In genomic region chr7:92666274-92666820, GRCm38 (mm10) we compare ENCODE assay signal across 8 mouse cellular contexts. TPM values are rescaled to one million over a fixed set of nuclear protein-coding genes. Genes with fewer than 3 reads are reported as not detected.
DNase-seq lines count a peak whose midpoint lies in the region; ATAC-seq and TF ChIP-seq lines count a peak whose summit lies in the region.

No protein-coding gene starts in this region.

- peaks cover 22% of the 10 kb centered on the region for H3K4me1 ChIP-seq in hindbrain, embryonic 10.5 days (replicated peaks)
- H3K4me1 ChIP-seq in hindbrain, embryonic 11.5 days (replicated peaks; ENCODE audit: control insufficient read depth, insufficient read depth, low read length), result peaks cover 2% of the 10 kb centered on the region; the same call in 1 of the 2 replicates
- peaks cover 13% of the 10 kb centered on the region for H3K4me1 ChIP-seq in heart, postnatal 0 days (ENCODE audit: control insufficient read depth, insufficient read depth)
- peaks cover 20% of the 10 kb centered on the region for H3K4me1 ChIP-seq in midbrain, embryonic 12.5 days

- no peak overlapping the region for H3K9ac ChIP-seq in hindbrain, embryonic 11.5 days (ENCODE audit: low read depth, low read length)
- no peak overlapping the region for H3K9ac ChIP-seq in heart, postnatal 0 days (replicated peaks; ENCODE audit: low read depth, low read length)
- H3K9ac ChIP-seq in midbrain, embryonic 12.5 days (replicated peaks), result no peak overlapping the region

- DNase-seq in hindbrain, embryonic 10.5 days (ENCODE audit: low spot score), result no peak
- no peak for DNase-seq in hindbrain, embryonic 11.5 days (ENCODE audit: low spot score)
- DNase-seq in MN1 (ENCODE audit: low spot score), result peak; percentile 19
- no peak for DNase-seq in heart, postnatal 0 days (ENCODE audit: low spot score)
- DNase-seq in left cerebral cortex, postnatal 36 days (ENCODE audit: low spot score in 2 of 2), result no peak
- no peak for DNase-seq in adrenal gland, adult 18-20 months (ENCODE audit: low spot score in 2 of 2)
- no peak for DNase-seq in right cerebral cortex, postnatal 36 days (ENCODE audit: low spot score in 2 of 2)

- H3K4me2 ChIP-seq in hindbrain, embryonic 11.5 days (replicated peaks; ENCODE audit: low read depth, low read length), result no peak overlapping the region
- H3K4me2 ChIP-seq in heart, postnatal 0 days (ENCODE audit: low read depth, low read length), result peak overlapping the region; percentile 90
- H3K4me2 ChIP-seq in midbrain, embryonic 12.5 days (replicated peaks), result peak overlapping the region; percentile 78

- 91% methylated on average over 7 of the region's 7 CpGs for WGBS in hindbrain, embryonic 10.5 days
- 87% methylated on average over 7 of the region's 7 CpGs for WGBS in hindbrain, embryonic 11.5 days
- 61% methylated on average over 7 of the region's 7 CpGs for WGBS in heart, postnatal 0 days
- 88% methylated on average over 7 of the region's 7 CpGs for WGBS in midbrain, embryonic 12.5 days

- no peak overlapping the region for H3K27ac ChIP-seq in hindbrain, embryonic 10.5 days
- H3K27ac ChIP-seq in hindbrain, embryonic 11.5 days (ENCODE audit: low read depth, low read length), result no peak overlapping the region
- no peak overlapping the region for H3K27ac ChIP-seq in heart, postnatal 0 days (ENCODE audit: low read depth)
- H3K27ac ChIP-seq in midbrain, embryonic 12.5 days (replicated peaks), result no peak overlapping the region

- intact Hi-C loops in left cerebral cortex, postnatal 36 days (cut with DNase I), result loop anchor here (5.0 kb wide), 1 partner anchor 206 kb away; the partner anchor contains the start of genes Ddias and Prcp

- peaks cover 31% of the 10 kb centered on the region for H3K36me3 ChIP-seq in hindbrain, embryonic 10.5 days
- 0 out of 2 replicates have a peak, but pooled peaks cover 2% of the 10 kb centered on the region for H3K36me3 ChIP-seq in hindbrain, embryonic 11.5 days (ENCODE audit: control insufficient read depth, insufficient read depth, low read length)
- H3K36me3 ChIP-seq in heart, postnatal 0 days (replicated peaks; ENCODE audit: control insufficient read depth, insufficient read depth, low read length), result peaks cover 9% of the 10 kb centered on the region
- peaks cover 11% of the 10 kb centered on the region for H3K36me3 ChIP-seq in midbrain, embryonic 12.5 days

- ATAC-seq in hindbrain, embryonic 11.5 days (ENCODE audit: low FRiP score), result no peak
- no peak for ATAC-seq in heart, postnatal 0 days (ENCODE audit: insufficient read depth, low read depth)
- no peak for ATAC-seq in midbrain, embryonic 12.5 days (ENCODE audit: low FRiP score, low read depth)

- peak overlapping the region; percentile 86; the same call in 1 of the 2 replicates for H3K4me3 ChIP-seq in hindbrain, embryonic 10.5 days
- H3K4me3 ChIP-seq in hindbrain, embryonic 11.5 days (ENCODE audit: low read depth, low read length), result no peak overlapping the region
- H3K4me3 ChIP-seq in heart, postnatal 0 days (ENCODE audit: low read depth, low read length), result peak overlapping the region; percentile 2; the same call in 1 of the 2 replicates
- no peak overlapping the region for H3K4me3 ChIP-seq in midbrain, embryonic 12.5 days

- H3K27me3 ChIP-seq in hindbrain, embryonic 10.5 days (ENCODE audit: insufficient read depth, poor library complexity, severe bottlenecking), result no peaks in the 10 kb centered on the region
- no peaks in the 10 kb centered on the region for H3K27me3 ChIP-seq in hindbrain, embryonic 11.5 days (ENCODE audit: control insufficient read depth, insufficient read depth, low read length)
- no peaks in the 10 kb centered on the region for H3K27me3 ChIP-seq in heart, postnatal 0 days (ENCODE audit: control insufficient read depth, insufficient read depth, low read length)
- no peaks in the 10 kb centered on the region for H3K27me3 ChIP-seq in midbrain, embryonic 12.5 days

- H3K9me3 ChIP-seq in hindbrain, embryonic 10.5 days, result no peaks in the 10 kb centered on the region
- no peaks in the 10 kb centered on the region for H3K9me3 ChIP-seq in hindbrain, embryonic 11.5 days (ENCODE audit: control insufficient read depth, low read length)
- no peaks in the 10 kb centered on the region for H3K9me3 ChIP-seq in heart, postnatal 0 days (replicated peaks; ENCODE audit: control insufficient read depth, low read length)
- H3K9me3 ChIP-seq in midbrain, embryonic 12.5 days, result no peaks in the 10 kb centered on the region

- no peak for TF ChIP-seq EP300 in heart, postnatal 0 days (IDR thresholded peaks at IDR 0.05; ENCODE audit: low read depth)

- TF ChIP-seq CTCF in heart, postnatal 0 days (IDR thresholded peaks at IDR 0.05; ENCODE audit: low read depth), result no peak

RNA-seq across cellular contexts. Expression of gene Pcf11, which starts 3.4 kb away (rescaled TPM):
- 13.9 and 16.5 TPM in 2 replicates for polyA plus RNA-seq in hindbrain, embryonic 10.5 days (2016; fragmentation: Nextera tagmentation; extraction: Ambion mirVana)
- 18.4 and 23.6 TPM in 2 replicates for polyA plus RNA-seq in hindbrain, embryonic 11.5 days (2014; fragmentation: Nextera tagmentation; extraction: Ambion mirVana)
- total RNA-seq in heart, postnatal 0 days (2014; rRNA removed; ENCODE audit: low replicate concordance), result 10.6 and 26.2 TPM in 2 replicates
- 9.6 and 10.5 TPM in 2 replicates for polyA plus RNA-seq in heart, postnatal 0 days (2015; fragmentation: Nextera tagmentation; extraction: Ambion mirVana)
- polyA plus RNA-seq in midbrain, embryonic 12.5 days (2016; fragmentation: Nextera tagmentation; extraction: Ambion mirVana), result 31.2 and 33.1 TPM in 2 replicates
- total RNA-seq in left cerebral cortex, postnatal 36 days (2021), result 10 to 100 TPM; 50.9 to 62.2 TPM
- 10 to 100 TPM; 46.2 to 60.4 TPM for total RNA-seq in adrenal gland, adult 18-20 months (2021)

RNA-seq across cellular contexts. Expression of gene Ankrd42, which starts 29.4 kb away (rescaled TPM):
- 10.0 and 11.1 TPM in 2 replicates for polyA plus RNA-seq in hindbrain, embryonic 10.5 days (2016; fragmentation: Nextera tagmentation; extraction: Ambion mirVana)
- 11.3 and 13.8 TPM in 2 replicates for polyA plus RNA-seq in hindbrain, embryonic 11.5 days (2014; fragmentation: Nextera tagmentation; extraction: Ambion mirVana)
- total RNA-seq in heart, postnatal 0 days (2014; rRNA removed; ENCODE audit: low replicate concordance), result 1.5 and 2.6 TPM in 2 replicates
- polyA plus RNA-seq in heart, postnatal 0 days (2015; fragmentation: Nextera tagmentation; extraction: Ambion mirVana), result 1.1 and 1.6 TPM in 2 replicates
- polyA plus RNA-seq in midbrain, embryonic 12.5 days (2016; fragmentation: Nextera tagmentation; extraction: Ambion mirVana), result 12.6 and 12.7 TPM in 2 replicates
- total RNA-seq in left cerebral cortex, postnatal 36 days (2021), result 10 to 100 TPM; 20.6 to 24.3 TPM
- 1 to 10 TPM; 6.5 to 8.3 TPM for total RNA-seq in adrenal gland, adult 18-20 months (2021)

Comparison
In these comparisons a context has a peak if more than half of its experiments do, and no peak if none do; other contexts are left out.
1. H3K4me3 ChIP-seq: peak in hindbrain, embryonic 10.5 days (single experiment) and heart, postnatal 0 days (single experiment); none in hindbrain, embryonic 11.5 days (single experiment) and midbrain, embryonic 12.5 days (single experiment).